Mouse (Mus musculus) embryo, embryonic 11 days (tissue): ENCODE results near the gene Rab39b.
A peak's percentile ranks its signal among the peaks of the same experiment; 100 is the strongest.

Experiments
- DNase-seq: peaks from one replicate; pipeline ENCODE4 v3.0.0-alpha.2; 2015

Rab39b gene

DNA sequence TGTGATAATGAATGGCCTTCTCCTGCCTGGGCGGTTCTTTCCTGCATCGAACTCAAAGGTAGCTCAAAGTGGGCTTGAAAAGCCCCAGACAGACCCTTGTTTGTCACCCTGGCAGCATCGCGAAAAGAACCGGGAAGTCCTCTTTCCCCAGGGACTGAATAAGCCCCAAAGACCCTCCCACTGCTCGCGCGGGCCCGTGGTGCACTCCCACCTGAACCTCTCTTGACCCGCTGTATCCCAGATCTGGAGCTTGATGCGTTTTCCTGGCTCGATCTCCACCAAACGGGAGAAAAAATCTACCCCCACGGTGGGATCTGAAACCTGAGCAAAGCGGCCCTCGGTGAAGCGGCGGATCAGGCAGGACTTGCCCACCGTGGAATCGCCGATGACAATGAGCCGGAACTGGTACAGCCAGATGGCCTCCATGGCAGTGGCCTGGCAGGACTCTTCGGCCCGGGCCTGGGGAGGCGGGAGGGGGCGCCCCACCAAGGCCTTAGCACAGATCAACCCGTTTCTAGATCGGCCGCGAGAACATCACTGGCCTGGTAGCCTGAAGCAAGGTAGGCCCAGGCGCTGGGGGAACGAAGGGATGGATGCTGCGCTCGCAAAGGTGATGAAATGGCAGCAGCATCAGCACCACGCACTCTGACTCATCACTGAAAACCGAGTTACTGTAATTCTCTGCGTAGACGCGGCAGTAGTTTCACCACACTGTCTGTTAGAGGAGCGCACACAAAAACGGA lies at the start of gene Rab39b:
TSS of gene Rab39b (minus strand) at position 650 of the 743 bp plus-strand sequence.
- DNase-seq, result peak; percentile 62

DNA sequence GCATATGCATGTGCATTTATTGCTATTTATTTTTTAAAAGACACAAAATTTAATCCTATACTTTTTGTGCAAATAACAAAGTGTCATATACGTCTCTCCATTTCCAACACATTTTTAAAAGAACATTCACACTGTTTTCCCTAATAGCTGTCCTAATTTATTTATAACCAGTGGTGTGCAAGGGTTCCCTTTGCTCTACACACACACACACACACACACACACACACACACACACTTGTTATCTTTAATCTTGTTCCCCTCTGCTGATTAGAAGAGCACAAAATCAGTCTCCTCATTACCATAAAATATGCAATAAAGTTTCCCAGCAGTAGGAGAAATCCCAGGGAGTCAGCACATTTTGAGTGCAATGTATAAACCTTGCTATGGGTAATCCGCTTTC lies 508 bp upstream of the Rab39b start:
- no peak for DNase-seq
